Mouse (Mus musculus): ENCODE results near the gene Slc25a11. TPM values are rescaled to one million over a fixed set of nuclear protein-coding genes. Genes with fewer than 3 reads are reported as not detected.

Slc25a11 gene
- polyA plus RNA-seq, 1 experiment from 2014 or later = 153 TPM

DNA sequence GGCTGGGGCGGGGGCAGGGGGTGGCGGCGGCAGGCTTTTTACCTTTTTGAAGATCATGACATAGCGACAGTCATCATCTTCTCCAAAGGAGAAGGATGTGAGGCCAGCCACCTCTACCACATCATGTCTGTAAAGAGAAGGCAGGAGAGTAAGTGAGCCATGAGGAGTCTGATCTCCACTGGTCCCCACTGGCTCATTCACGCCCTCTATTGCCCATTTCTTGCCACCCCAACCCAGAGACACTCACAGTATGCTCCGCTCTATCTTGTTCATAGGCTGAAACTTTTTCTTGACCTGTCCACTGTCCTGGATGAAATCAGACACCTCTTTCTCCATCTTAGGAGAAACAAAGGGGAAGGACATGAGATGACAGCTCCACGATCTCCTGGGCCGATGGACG, 17.5 kb upstream of the Slc25a11 start:
- H3K36me3 ChIP-seq = peaks cover 53% of the 10 kb centered on the region
- no peaks in the 10 kb centered on the region for H3K9me3 ChIP-seq
- ATAC-seq (ENCODE audit: low read depth) = no peak
- H3K4me2 ChIP-seq = no peak overlapping the region
- no peak overlapping the region for H3K9ac ChIP-seq
- no peak overlapping the region for H3K27ac ChIP-seq (replicated peaks)
- 94% methylated on average over 9 of the region's 9 CpGs for WGBS
- no peaks in the 10 kb centered on the region for H3K27me3 ChIP-seq
- H3K4me1 ChIP-seq (replicated peaks) = peaks cover 17% of the 10 kb centered on the region
- H3K4me3 ChIP-seq = no peak overlapping the region

DNA sequence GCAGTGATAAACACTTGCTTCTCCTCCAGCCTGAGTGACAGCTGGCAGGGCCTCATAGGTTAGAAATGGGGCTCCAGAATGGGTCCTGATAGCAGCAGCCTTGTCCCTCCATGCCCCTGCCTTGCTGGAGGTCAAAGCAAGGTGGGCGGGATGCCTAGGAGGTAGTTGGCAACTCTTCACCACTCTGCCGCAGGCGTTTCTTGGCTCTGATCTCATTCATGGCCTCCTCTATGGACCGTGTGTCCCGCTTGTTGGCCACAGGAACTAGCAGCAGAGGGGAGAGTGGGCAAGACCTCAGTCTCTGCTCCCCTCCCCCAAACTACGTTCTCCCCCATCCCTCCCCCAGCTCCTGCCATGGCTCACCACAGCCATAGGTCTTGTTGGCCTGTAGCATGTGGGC, 16.7 kb upstream of the Slc25a11 start:
- no peak for ATAC-seq (ENCODE audit: low read depth)
- no peak overlapping the region for H3K9ac ChIP-seq
- H3K4me3 ChIP-seq = no peak overlapping the region
- peaks cover 53% of the 10 kb centered on the region for H3K36me3 ChIP-seq
- no peaks in the 10 kb centered on the region for H3K9me3 ChIP-seq
- H3K27me3 ChIP-seq = no peaks in the 10 kb centered on the region
- H3K4me2 ChIP-seq = no peak overlapping the region
- H3K27ac ChIP-seq (replicated peaks) = no peak overlapping the region
- peaks cover 17% of the 10 kb centered on the region for H3K4me1 ChIP-seq (replicated peaks)
- 93% methylated on average over 6 of the region's 6 CpGs for WGBS

DNA sequence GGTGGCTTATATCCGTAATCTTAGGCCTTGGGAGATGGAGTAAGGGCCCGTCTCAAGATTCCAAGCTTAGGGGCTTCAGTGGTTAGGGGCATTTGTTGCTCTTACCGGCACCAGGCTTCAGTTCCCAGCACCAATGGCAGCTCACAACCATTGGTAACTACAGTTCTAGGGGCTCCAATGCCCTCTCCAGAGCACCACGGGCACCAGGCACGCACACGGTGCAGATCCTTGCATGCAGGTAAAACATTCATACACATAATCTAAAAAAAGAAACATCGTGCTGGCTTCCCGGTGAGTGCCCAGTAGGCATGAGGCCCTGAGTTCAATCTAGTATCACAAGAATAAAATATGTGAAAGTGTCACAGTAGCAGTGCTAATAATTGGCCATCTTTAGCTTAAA, 15.8 kb upstream of the Slc25a11 start:
- Histone ChIP-seq H3K27ac (replicated peaks) (no peak overlapping the region), H3K4me1 (replicated peaks) (peaks cover 14% of the 10 kb centered on the region), H3K4me3 (no peak overlapping the region), H3K9ac (no peak overlapping the region), H3K36me3 (peaks cover 53% of the 10 kb centered on the region), H3K9me3 (no peaks in the 10 kb centered on the region), H3K27me3 (no peaks in the 10 kb centered on the region), H3K4me2 (no peak overlapping the region)
- ATAC-seq (ENCODE audit: low read depth) = no peak
- WGBS = 95% methylated on average over 8 of the region's 8 CpGs

DNA sequence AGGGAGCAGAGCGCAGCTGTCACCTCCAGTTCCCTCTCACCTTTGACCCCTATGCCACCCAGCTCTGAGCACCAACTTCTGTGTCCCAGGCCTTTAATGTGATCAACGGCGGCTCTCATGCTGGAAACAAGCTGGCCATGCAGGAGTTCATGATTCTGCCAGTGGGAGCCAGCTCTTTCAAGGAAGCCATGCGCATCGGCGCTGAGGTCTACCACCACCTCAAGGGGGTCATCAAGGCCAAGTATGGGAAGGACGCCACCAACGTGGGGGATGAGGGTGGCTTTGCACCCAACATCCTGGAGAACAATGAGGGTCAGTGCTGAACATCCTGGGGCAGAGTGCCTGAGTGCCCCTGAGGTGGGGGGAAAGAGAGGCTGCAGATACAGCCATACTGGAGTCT, 13.3 kb upstream of the Slc25a11 start:
- Histone ChIP-seq H3K4me3 (no peak overlapping the region), H3K27me3 (no peaks in the 10 kb centered on the region), H3K27ac (replicated peaks) (no peak overlapping the region), H3K36me3 (peaks cover 47% of the 10 kb centered on the region), H3K9ac (no peak overlapping the region), H3K9me3 (no peaks in the 10 kb centered on the region), H3K4me2 (no peak overlapping the region), H3K4me1 (replicated peaks) (peaks cover 18% of the 10 kb centered on the region)
- ATAC-seq (ENCODE audit: low read depth) = no peak
- 88% methylated on average over 8 of the region's 8 CpGs for WGBS

DNA sequence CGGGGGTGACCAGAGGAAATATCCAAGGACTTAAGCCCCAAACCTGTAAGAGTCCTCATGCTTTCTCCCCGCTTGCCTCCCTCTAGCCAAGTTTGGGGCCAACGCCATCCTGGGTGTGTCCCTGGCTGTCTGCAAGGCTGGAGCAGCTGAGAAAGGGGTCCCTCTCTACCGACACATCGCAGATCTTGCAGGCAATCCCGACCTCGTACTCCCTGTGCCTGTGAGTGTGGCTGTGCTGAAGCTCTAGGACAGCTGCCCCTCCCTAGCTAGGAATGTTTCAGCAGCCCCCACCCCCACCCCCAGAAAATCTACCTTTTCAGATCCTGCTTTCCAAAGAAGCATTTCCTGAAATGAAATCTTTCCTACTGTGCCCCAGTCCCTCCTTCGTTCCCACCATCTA, 11.7 kb upstream of the Slc25a11 start:
- Histone ChIP-seq H3K9ac (no peak overlapping the region), H3K9me3 (no peaks in the 10 kb centered on the region), H3K4me2 (no peak overlapping the region), H3K4me3 (no peak overlapping the region), H3K4me1 (replicated peaks) (peaks cover 23% of the 10 kb centered on the region), H3K36me3 (peaks cover 32% of the 10 kb centered on the region), H3K27ac (replicated peaks) (no peak overlapping the region), H3K27me3 (no peaks in the 10 kb centered on the region)
- no peak for ATAC-seq (ENCODE audit: low read depth)
- WGBS = 81% methylated on average over 8 of the region's 8 CpGs

DNA sequence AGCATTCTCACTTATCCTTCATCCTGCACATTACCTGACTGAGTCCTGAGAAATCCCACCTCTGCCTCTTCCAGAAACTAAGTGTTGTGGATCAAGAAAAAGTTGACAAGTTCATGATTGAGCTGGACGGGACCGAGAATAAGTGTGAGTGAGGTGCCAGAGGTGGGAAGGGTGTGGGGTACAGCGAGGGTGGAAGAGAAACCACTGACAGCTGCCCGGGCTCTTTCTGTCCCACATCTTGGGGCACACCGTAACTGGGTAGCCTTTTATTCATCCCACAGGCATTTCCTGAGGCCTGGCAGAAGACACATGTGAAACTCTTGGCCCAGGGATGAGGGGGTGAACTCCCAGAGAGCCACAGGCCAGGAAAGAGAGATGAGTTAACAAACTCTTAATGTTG, 11.2 kb upstream of the Slc25a11 start:
- Histone ChIP-seq H3K36me3 (peaks cover 28% of the 10 kb centered on the region), H3K27ac (replicated peaks) (no peak overlapping the region), H3K9ac (no peak overlapping the region), H3K4me3 (no peak overlapping the region), H3K27me3 (no peaks in the 10 kb centered on the region), H3K9me3 (no peaks in the 10 kb centered on the region), H3K4me1 (replicated peaks) (peaks cover 23% of the 10 kb centered on the region), H3K4me2 (no peak overlapping the region)
- 90% methylated on average over 5 of the region's 5 CpGs for WGBS
- no peak for ATAC-seq (ENCODE audit: low read depth)

DNA sequence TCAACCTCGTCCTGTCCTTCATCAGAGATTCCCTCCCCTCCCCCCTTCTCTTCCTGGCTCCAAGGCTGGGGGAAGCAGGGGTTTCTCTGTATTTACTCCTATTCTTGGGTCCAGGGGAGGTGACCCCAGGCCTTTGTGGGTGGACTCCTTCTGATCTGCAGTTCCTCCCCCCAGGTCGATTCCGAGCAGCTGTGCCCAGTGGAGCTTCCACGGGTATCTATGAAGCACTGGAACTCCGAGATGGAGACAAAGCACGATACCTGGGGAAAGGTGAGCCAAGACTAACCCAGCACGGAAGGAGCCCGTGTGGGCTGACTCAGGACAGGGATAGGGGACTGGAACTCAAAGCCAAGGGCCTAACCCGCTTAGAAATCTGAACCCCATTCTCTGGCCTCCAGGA, 10.7 kb upstream of the Slc25a11 start:
- H3K9me3 ChIP-seq = no peaks in the 10 kb centered on the region
- ATAC-seq (ENCODE audit: low read depth) = no peak
- H3K4me2 ChIP-seq = no peak overlapping the region
- H3K27me3 ChIP-seq = no peaks in the 10 kb centered on the region
- H3K4me3 ChIP-seq = no peak overlapping the region
- H3K4me1 ChIP-seq (replicated peaks) = peaks cover 29% of the 10 kb centered on the region
- H3K27ac ChIP-seq (replicated peaks) = no peak overlapping the region
- 63% methylated on average over 9 of the region's 9 CpGs for WGBS
- H3K36me3 ChIP-seq = peaks cover 22% of the 10 kb centered on the region
- no peak overlapping the region for H3K9ac ChIP-seq

DNA sequence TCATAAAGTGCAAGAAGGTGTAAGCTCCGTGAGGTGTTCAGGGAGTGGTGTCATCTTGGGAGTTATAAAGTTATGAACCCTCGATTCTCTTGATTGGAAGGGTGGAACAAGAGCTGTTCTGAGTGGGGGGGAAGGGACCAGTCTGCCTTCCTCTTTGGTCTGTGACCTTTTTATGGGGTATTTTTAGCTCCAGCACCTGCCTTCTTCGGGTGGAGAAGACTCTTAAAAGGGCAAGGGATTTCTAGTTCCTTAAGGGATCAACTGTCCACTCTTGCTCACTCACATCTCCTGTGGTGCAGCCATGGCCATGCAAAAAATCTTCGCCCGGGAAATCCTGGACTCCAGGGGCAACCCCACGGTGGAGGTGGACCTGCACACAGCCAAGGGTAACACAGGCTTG, 10.3 kb upstream of the Slc25a11 start:
- no peaks in the 10 kb centered on the region for H3K27me3 ChIP-seq
- H3K27ac ChIP-seq (replicated peaks) = no peak overlapping the region
- 55% methylated on average over 6 of the region's 6 CpGs for WGBS
- H3K36me3 ChIP-seq = peaks cover 21% of the 10 kb centered on the region
- no peak overlapping the region for H3K4me3 ChIP-seq
- H3K4me2 ChIP-seq = no peak overlapping the region
- no peaks in the 10 kb centered on the region for H3K9me3 ChIP-seq
- H3K4me1 ChIP-seq (replicated peaks) = peaks cover 33% of the 10 kb centered on the region
- ATAC-seq (ENCODE audit: low read depth) = no peak
- no peak overlapping the region for H3K9ac ChIP-seq

DNA sequence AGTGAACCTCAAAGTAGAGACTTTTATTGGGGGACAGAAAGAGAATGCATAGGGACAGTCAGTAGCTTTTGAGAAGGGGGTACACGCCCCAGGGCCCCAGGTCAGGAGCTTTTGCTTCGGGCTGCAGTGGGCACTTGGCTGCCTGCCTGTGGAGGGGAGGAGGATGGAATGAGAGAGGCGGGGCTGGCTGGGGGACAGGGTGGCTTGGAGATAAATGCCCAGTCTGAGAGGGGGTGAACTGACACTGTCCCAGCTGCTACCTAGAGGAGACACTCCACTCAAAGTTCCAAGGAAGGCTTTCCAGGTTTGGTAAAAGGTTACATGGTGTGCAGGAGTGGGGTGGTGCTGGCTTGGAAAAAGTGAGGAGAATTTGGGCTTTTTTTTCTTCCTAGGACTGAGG, 9.7 kb upstream of the Slc25a11 start, which contains the start of gene Eno3:
Gene Eno3, plus strand, starts transcription at position 239 of the 400 bp plus-strand sequence.
- no peaks in the 10 kb centered on the region for H3K9me3 ChIP-seq
- no peaks in the 10 kb centered on the region for H3K27me3 ChIP-seq
- H3K4me3 ChIP-seq = peak within 1 kb of the TSS; percentile 100
- peak within 1 kb of the TSS; percentile 98 for H3K9ac ChIP-seq
- H3K36me3 ChIP-seq = peaks cover 21% of the 10 kb centered on the region
- peak within 1 kb of the TSS; percentile 98 for H3K27ac ChIP-seq (replicated peaks)
- no peak for ATAC-seq (ENCODE audit: low read depth)
- H3K4me1 ChIP-seq (replicated peaks) = peaks cover 39% of the 10 kb centered on the region
- 7% methylated on average over 3 of the region's 3 CpGs for WGBS
- H3K4me2 ChIP-seq = peak within 1 kb of the TSS; percentile 92

DNA sequence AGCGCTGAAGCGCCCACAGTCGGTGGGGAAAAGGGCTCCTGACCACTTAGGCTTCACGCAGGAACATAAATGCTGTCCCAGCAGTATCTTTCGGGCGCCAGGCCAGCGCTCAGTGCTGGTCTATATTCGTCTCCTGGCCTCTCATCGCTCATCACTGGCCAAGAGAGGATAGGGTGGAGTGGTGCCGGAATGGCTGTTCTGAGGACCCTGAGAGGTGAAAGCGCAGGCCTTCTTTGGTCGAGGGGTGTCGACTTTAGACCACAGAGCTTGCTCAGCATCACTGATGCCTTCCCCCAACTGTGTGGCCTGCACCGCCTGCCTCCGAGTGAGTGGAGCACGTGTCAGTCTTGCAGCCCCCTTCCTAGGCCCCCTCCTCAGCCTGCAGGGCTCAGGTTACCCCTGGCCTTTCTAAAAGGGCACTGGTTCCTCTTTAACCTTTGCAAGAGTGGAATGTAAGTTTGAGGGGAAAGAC, 9.2 kb upstream of the Slc25a11 start:
- Histone ChIP-seq H3K4me3 (peak overlapping the region; percentile 100), H3K4me2 (peak overlapping the region; percentile 92), H3K27ac (replicated peaks) (peak overlapping the region; percentile 98), H3K9ac (peak overlapping the region; percentile 98), H3K9me3 (no peaks in the 10 kb centered on the region), H3K4me1 (replicated peaks) (peaks cover 44% of the 10 kb centered on the region), H3K36me3 (peaks cover 23% of the 10 kb centered on the region), H3K27me3 (no peaks in the 10 kb centered on the region)
- no peak for ATAC-seq (ENCODE audit: low read depth)
- WGBS = 4% methylated on average over 16 of the region's 16 CpGs

DNA sequence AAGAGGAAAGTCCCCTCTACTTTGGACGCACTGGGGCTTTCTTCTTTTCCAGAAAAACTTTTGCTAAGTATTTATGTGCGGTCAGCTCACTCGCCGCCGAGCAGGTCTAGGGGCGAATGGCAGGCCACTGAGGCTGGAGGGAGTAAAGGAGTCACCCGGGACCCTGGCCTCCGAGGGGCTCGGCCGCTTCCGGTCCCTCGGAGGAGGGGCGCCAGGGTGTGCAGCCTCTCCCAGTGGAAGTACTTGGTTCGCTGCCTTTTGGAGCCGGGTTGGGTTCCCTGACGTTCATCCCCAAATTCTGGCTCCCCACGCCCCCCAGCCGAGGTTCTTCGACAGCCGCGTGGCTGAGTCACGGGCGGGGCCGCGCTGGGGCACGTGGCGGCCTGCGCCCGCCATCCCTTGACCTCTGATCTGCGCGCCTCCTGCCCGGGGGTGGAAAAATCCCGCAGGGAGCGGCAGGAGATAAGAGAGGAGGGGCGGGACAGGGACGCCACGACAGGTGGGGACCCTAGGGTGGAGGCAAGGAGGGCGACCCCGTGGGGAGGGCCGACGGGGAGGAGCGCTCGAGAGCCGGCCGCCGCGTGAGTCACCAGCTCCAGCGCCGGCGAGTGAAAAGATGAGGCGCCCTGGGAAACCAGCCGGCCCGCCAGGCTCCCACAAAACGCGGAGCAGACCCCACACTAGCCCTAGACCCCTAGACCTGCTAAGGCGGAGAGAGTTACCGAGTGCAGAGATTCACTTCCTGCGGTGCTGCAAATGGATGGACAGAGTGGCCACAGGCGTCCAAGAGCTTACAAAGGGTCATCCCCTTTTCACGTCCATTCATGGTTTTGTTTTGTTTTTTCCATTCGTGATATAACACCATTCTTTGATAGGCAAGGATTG, 8.5 kb upstream of the Slc25a11 start:
- peak; percentile 20; the same call in 1 of the 2 replicates for ATAC-seq (ENCODE audit: low read depth)
- Histone ChIP-seq H3K27ac (replicated peaks) (peak overlapping the region; percentile 98), H3K4me1 (replicated peaks) (peaks cover 50% of the 10 kb centered on the region), H3K27me3 (no peaks in the 10 kb centered on the region), H3K9me3 (no peaks in the 10 kb centered on the region), H3K36me3 (peaks cover 26% of the 10 kb centered on the region), H3K4me2 (peak overlapping the region; percentile 92), H3K9ac (peak overlapping the region; percentile 98), H3K4me3 (peak overlapping the region; percentile 100)
- under 1% methylated on average over 54 of the region's 61 CpGs for WGBS

DNA sequence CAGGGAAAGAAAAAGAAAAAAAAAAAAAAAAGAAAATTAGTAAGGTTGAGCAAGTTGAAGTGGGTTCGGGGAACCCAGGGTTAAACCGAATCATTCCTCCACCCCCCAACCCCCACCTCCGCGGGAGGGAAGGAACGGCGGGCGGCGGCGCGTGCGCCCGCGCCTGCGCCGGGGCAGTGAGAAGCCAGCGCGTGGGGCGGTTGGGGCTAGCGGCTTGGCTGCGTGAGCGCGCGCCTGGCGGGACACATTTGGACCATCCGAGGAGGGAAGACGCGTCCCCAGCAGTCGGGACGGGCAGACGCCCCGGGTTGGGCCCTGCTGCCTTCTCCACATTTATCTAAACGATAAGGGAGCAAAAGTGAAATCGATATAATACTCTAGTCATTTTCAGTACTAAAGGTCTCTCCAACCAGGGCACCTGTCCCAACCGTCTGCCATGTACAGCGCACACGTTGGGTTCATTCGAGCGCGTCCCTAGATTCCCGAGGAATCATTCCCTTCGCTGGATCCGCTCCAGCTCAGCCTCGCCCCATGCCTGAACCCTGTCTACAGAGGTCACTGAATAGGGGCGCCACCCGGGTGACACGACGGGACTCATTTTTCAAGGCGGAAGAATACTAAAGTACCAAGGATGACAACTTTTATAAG, 7.8 kb upstream of the Slc25a11 start:
- H3K27me3 ChIP-seq = no peaks in the 10 kb centered on the region
- peaks cover 54% of the 10 kb centered on the region for H3K4me1 ChIP-seq (replicated peaks)
- peak overlapping the region; percentile 92 for H3K4me2 ChIP-seq
- under 1% methylated on average over 46 of the region's 48 CpGs for WGBS
- H3K4me3 ChIP-seq = peak overlapping the region; percentile 100
- H3K9ac ChIP-seq = peak overlapping the region; percentile 98
- peak; percentile 60 for ATAC-seq (ENCODE audit: low read depth)
- peak overlapping the region; percentile 98 for H3K27ac ChIP-seq (replicated peaks)
- peaks cover 28% of the 10 kb centered on the region for H3K36me3 ChIP-seq
- H3K9me3 ChIP-seq = no peaks in the 10 kb centered on the region
